Mouse (Mus musculus): ENCODE results near the gene Dhx8.

The Dhx8 gene

GRCm38 (mm10) chr11:101798083-101798482 is 65.4 kb downstream of the Dhx8 start:
- DNase-seq (ENCODE audit: low spot score in 2 of 2), result no peak

- DNase-seq (ENCODE audit: low spot score in 2 of 2), result no peak
These were observed 68.7 kb downstream of the Dhx8 start for GRCm38 (mm10) chr11:101801386-101801785.

- DNase-seq (ENCODE audit: low spot score in 2 of 2), result no peak
These were observed 72.5 kb downstream of the Dhx8 start for GRCm38 (mm10) chr11:101805113-101805704.

GRCm38 (mm10) chr11:101806741-101807140 is 74.0 kb downstream of the Dhx8 start:
- no peak for DNase-seq (ENCODE audit: low spot score in 2 of 2)

- peak; percentile 43 to 60 for DNase-seq (ENCODE audit: low spot score in 2 of 2)
These were observed 74.5 kb downstream of the Dhx8 start for GRCm38 (mm10) chr11:101807266-101807665.

- no peak for DNase-seq (ENCODE audit: low spot score in 2 of 2)
These were observed 76.5 kb downstream of the Dhx8 start for GRCm38 (mm10) chr11:101809060-101809828.

GRCm38 (mm10) chr11:101813259-101813658 is 80.5 kb downstream of the Dhx8 start:
- peak; percentile 83 to 90 for DNase-seq (ENCODE audit: low spot score in 2 of 2)

GRCm38 (mm10) chr11:101814375-101815102 is 81.8 kb downstream of the Dhx8 start:
- DNase-seq (ENCODE audit: low spot score in 2 of 2), result peak; percentile 72 to 74

- no peak for DNase-seq (ENCODE audit: low spot score in 2 of 2)
These were observed 82.7 kb downstream of the Dhx8 start for GRCm38 (mm10) chr11:101815103-101816085.

Measured in frontal cortex, postnatal 36 days (tissue).